Mouse (Mus musculus) adrenal gland, postnatal 25 days (tissue): ENCODE measurements around the gene Ndel1. TPM values are rescaled to one million over a fixed set of nuclear protein-coding genes. Genes with fewer than 3 reads are reported as not detected.
"Not testable (repeated sequence)": the region's sequence is repeated elsewhere in the genome, so short reads cannot be mapped to it uniquely, and the experiment has no call there.

Source experiments
- DNase-seq: peaks from one replicate; pipeline ENCODE4 v3.0.0; 2021; ENCODE audit warnings: mixed read lengths
- total RNA-seq: library from RNA; stranded (reverse); gene quantifications from 2 replicates; pipeline ENCODE4 v1.2.3, GENCODE M21; 2021

The Ndel1 gene
- total RNA-seq, 1 experiment from 2014 or later = 54.4 TPM

GRCm38 (mm10) chr11:68850862-68851261, 20.8 kb downstream of the Ndel1 start:
- no peak for DNase-seq

GRCm38 (mm10) chr11:68839606-68840005, 32.1 kb downstream of the Ndel1 start:
- no peak for DNase-seq

DNA sequence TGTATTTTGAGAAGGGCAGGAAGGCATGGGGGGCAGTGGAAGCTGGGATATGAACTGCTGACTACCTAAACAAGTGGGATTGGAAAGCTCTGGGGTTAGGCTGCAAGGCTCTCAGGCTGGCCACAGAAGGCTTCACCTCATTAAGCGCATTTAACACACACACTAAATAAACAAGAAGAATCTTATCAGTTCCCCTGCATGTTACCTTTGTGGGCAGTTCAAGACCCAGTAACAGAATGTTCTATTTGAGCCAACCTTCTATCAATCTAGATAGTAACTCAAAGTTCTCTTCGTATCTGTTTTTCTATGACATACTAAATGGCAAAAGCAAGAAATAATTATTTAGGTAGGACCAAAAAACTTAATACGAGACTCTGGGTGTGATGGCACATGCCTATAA, 36.6 kb downstream of the Ndel1 start:
- DNase-seq = no peak

GRCm38 (mm10) chr11:68833593-68833992, 38.1 kb downstream of the Ndel1 start:
- no peak for DNase-seq

DNA sequence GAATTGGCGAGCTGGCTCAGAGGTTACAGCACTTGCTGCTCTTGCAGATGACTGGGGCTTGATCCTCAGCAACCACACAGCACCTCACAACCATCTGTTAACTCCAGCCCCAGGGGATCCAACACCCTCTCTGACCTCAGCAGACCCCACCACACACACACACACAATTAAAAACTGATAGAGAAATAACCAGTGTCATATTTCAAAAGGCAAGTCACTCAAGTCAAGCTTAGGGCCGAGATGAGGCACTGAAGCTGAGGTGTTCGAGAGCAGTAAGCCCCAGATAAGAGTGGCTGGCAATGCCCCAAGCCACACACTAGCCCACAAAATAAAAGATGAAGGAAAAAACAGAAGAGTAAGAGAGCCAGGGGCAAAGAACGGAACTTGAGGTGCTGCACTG, 38.9 kb downstream of the Ndel1 start:
- DNase-seq = no peak

DNA sequence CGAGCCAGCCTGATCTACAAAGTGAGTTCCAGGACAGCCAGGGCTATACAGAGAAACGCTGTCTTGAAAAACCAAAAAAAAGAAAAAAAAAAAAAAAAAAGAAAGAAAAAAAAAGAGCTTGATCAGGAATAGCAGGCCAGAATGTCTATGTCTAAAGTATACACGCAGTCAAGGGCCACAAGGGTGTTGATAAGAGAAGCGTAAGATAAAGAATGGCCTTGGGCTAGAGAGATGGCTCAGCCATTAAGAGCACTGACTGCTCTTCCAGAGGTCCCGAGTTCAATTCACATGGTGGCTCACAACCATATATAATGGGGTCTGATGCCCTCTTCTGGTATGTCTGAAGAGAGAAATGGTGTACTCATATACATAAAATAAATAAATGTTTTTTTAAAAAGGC, 40.1 kb downstream of the Ndel1 start:
- not testable (repeated sequence) for DNase-seq

DNA sequence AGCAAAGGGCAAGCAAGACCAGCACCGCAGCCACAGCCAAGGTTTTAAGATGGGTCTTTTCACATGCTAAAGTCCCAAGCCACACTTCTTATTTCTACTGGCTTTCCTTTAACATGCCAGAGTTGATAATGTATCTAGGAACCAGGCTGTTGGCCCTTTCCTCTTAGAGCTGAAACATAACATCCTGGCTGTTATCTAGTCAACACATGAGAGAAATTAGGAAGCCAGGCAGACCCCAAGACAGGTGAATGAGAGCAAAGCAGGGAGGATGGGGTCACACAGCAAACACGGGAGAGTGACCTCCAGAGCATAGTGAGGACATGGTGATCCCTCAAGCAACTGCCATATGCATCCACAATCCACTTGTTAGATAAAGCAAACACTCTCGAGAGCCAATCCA, 44.9 kb downstream of the Ndel1 start:
- no peak for DNase-seq

GRCm38 (mm10) chr11:68822326-68822725, 49.3 kb downstream of the Ndel1 start:
- no peak for DNase-seq

DNA sequence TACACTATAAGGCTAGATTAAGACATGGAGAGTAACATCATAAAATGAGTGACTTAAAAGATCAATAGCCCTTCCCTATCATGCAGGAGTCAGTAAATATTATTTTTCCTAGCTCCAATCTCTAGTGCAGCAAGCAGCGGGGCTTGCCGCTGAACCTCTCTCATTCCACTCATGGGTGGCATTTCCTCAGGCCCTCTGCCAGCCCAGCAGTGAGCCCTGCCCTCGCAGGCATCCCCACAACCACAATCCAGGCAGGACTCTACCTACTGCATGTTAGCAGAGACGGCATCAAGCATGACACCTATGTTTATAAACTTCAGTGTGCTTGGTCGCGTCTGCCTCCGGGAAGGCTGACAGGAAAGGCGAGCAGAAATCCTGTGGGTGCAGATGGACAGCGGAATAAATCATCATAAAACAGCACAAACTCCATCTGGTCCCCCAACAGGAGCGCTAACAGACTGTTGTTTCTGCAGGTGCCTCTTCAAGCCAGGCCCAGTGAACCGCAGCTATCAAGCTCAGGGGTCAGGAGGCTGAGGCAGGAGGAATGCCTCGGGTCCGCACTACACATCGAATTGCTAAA, 52.3 kb downstream of the Ndel1 start:
- no peak for DNase-seq

DNA sequence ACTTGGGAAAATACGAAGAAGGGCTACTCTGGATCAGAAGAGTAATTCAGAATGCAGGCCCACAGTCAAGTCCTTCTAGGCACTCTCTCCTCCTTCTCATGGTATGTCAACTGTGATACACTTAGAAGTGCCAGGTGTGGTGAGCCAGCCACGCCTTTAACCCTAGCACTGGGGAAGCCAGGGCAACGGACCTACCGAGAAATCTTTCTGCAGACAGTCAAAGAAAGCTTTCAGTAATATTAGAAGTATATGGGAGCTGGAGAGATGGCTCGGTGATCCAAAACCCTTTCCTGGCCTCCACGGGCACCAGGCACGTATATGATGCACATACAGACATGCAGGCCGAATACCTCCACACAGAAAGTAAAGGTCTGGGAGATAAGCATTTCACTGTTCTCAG, 53.2 kb downstream of the Ndel1 start:
- DNase-seq = no peak

GRCm38 (mm10) chr11:68811881-68812577, 59.6 kb downstream of the Ndel1 start:
- no peak for DNase-seq

DNA sequence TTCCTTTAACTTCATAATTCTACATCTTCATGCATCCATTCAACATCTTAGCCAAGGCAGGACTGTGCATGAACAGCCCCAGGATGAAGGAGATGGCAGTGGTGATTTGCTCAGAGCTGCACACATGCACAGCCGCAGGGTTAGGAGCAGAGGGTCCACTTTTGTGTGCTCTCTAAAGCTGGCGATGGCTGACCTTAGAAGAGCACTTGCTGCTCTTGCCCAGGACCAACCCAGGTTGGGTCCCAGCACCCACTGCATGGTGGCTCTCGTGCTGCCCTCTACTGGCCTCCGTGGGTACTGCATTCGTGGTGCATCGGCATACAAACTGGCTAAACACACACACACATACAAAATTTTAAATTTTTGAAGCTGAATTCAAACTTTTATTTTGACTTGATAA, 63.9 kb downstream of the Ndel1 start:
- DNase-seq = peak; percentile 73

DNA sequence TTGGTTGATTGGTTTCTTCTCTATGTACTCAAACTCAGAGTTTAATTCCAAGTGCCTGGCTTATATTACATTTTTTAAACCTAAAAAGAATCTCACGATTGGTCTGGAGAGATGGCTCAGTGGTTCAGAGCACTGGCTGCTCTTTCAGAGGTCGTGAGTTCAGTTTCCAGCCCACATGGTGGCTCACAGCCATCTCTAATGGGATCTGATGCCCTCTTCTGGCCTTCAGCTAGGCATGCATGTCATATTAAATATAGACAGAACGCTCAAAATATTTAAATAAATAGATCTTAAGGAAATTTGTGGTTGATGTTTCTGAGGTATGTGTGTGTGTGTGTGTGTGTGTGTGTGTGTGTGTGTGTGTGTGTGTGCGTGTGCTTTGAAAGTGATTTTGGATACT, 66.5 kb downstream of the Ndel1 start:
- no peak for DNase-seq

DNA sequence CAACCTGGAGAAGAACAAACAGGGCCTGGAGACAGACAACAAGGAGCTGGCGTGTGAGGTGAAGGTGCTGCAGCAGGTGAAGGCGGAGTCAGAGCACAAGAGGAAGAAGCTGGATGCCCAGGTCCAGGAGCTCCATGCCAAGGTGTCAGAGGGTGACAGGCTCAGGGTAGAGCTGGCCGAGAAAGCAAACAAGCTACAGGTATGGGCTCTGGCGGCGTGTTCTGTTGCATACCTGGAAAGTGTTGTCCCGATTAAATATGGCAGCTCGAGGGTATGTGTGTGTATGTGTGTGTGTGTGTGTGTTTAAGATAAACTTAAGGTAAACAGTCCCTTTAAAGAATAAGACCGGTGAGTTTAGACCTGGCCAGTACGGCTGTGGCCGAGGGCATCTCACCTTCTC, 73.4 kb downstream of the Ndel1 start:
- no peak for DNase-seq

DNA sequence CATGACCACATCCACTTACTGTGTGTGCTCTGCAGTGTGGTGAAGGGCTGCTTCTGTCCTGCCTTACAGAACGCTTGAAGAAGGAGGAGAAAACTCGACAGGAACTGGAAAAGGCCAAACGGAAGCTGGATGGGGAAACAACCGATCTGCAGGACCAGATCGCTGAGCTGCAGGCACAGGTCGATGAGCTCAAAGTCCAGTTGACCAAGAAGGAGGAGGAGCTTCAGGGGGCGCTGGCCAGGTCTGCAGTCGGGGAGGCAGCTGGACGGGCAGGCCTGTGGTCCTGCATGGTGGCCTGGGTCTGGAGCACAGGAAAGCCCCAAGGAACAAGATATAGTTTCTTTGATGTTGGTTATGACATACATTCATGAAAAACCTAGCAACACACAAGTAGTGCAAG, 79.9 kb downstream of the Ndel1 start:
- DNase-seq = no peak

GRCm38 (mm10) chr11:68790720-68791119, 80.9 kb downstream of the Ndel1 start:
- DNase-seq = no peak

- no peak for DNase-seq
These were observed 84.4 kb downstream of the Ndel1 start for GRCm38 (mm10) chr11:68787222-68787621.

DNA sequence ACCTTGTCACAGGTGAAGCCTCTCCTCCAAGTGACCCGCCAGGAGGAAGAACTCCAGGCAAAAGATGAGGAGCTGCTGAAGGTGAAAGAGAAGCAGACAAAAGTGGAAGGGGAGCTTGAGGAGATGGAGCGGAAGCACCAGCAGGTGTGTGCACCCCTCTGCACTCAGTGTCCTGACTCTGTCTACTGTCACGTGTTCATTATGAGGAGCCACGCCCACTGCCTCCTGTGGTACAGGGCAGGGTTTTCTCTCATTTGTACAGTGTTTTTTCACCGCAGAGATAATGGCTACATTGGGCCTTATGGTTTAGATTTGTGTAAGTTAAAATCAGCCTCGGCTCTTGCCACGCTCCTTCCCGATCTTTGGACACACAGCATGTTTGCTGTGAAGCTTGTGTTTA, 85.8 kb downstream of the Ndel1 start:
- no peak for DNase-seq

GRCm38 (mm10) chr11:68782336-68782735, 89.3 kb downstream of the Ndel1 start:
- no peak for DNase-seq

GRCm38 (mm10) chr11:68780466-68781114, 91.1 kb downstream of the Ndel1 start:
- DNase-seq = no peak

- no peak for DNase-seq
These were observed 91.8 kb downstream of the Ndel1 start for GRCm38 (mm10) chr11:68779735-68780465.

- no peak for DNase-seq
These were observed 92.8 kb downstream of the Ndel1 start for GRCm38 (mm10) chr11:68778855-68779254.

GRCm38 (mm10) chr11:68777933-68778332, 93.7 kb downstream of the Ndel1 start:
- DNase-seq = no peak
